Mouse (Mus musculus) embryonic facial prominence, embryonic 11.5 days (tissue): Measurements from ENCODE around the gene Gm10639. TPM values are rescaled to one million over a fixed set of nuclear protein-coding genes. Genes with fewer than 3 reads are reported as not detected.
"Not testable (repeated sequence)": the region's sequence is repeated elsewhere in the genome, so short reads cannot be mapped to it uniquely, and the experiment has no call there.

ENCODE experiments used
- ATAC-seq: fragments of 200-750 bp; cut with Nextera tagmentation; replicated peaks from 2 replicates; pipeline ENCODE4 v1.8.0; 2017; ENCODE audit warnings: low read depth; ENCODE audit not compliant: insufficient number of reproducible peaks, low FRiP score, low TSS enrichment
- DNase-seq: peaks from one replicate; pipeline ENCODE4 v3.0.0-alpha.2; 2015; ENCODE audit warnings: low spot score
- H3K27ac ChIP-seq: fragments of 300-500 bp; sonication (generic); replicated peaks from 2 replicates; pipeline ENCODE4 v1.5.1; 2014; ENCODE audit warnings: mild to moderate bottlenecking, low read depth, low read length, control low read depth
- H3K27me3 ChIP-seq: fragments of 300-500 bp; sonication (generic); 2 replicates; pipeline ENCODE4 v1.6.1; 2014; ENCODE audit warnings: mild to moderate bottlenecking, low read length, moderate library complexity, mixed read lengths; ENCODE audit not compliant: control insufficient read depth, insufficient read depth
- H3K36me3 ChIP-seq: fragments of 300-500 bp; sonication (generic); replicated peaks from 2 replicates; pipeline ENCODE4 v1.6.1; 2014; ENCODE audit warnings: low read depth, mild to moderate bottlenecking, low read length, moderate library complexity, mixed read lengths; ENCODE audit not compliant: control insufficient read depth, insufficient read depth
- H3K4me1 ChIP-seq: fragments of 300-500 bp; sonication (generic); 2 replicates; pipeline ENCODE4 v1.6.1; 2014; ENCODE audit warnings: low read length, mixed read lengths; ENCODE audit not compliant: control insufficient read depth, insufficient read depth
- H3K4me2 ChIP-seq: fragments of 300-500 bp; sonication (generic); 2 replicates; pipeline ENCODE4 v1.6.1; 2014; ENCODE audit warnings: low read depth, mild to moderate bottlenecking, control low read depth, low read length, moderate library complexity
- H3K4me3 ChIP-seq: fragments of 300-500 bp; sonication (generic); 2 replicates; pipeline ENCODE4 v1.5.1; 2014; ENCODE audit warnings: low read depth, low read length, control low read depth
- H3K9ac ChIP-seq: fragments of 300-500 bp; sonication (generic); replicated peaks from 2 replicates; pipeline ENCODE4 v1.6.1; 2014; ENCODE audit warnings: mild to moderate bottlenecking, control low read depth, low read length
- H3K9me3 ChIP-seq: fragments of 300-500 bp; sonication (generic); replicated peaks from 2 replicates; pipeline ENCODE4 v1.6.1; 2016; ENCODE audit warnings: mild to moderate bottlenecking, low read length, inconsistent platforms, mixed read lengths; ENCODE audit not compliant: control insufficient read depth
- WGBS: fragments of 180-500 bp; shearing (Covaris S2); extraction: QIAGEN DNeasy Blood & Tissue Kit; methylation state at CpG from one replicate; pipeline ENCODE4 v1.1.7; 2014; 5-methylcytosine and 5-hydroxymethylcytosine counted together
- polyA plus RNA-seq: library from polyadenylated mRNA; unstranded; fragments of >200 nt; fragmentation: Nextera tagmentation; extraction: Ambion mirVana; gene quantifications from 2 replicates; pipeline ENCODE4 v1.2.1, GENCODE M21; 2014

Gene Gm10639
- polyA plus RNA-seq, 1 experiment from 2014 or later: not detected

DNA sequence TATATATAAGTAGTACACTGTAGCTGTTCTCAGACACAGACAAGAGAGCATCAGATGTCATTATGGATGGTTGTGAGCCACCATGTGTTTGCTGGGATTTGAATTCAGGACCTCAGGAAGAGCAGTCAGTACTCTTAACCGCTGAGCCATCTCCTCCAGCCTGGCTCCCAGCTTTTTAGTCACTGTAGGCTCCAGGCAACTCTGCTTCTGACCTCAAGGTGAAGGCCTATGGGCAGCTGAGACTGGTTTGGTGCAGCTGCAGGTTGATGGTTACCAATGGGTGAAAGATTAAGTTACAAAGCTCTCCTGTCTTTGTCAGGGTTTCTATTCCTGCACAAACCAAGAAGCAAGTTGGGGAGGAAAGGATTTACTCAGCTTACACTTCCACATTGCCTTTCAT is 4.0 kb downstream of the Gm10639 start:
- WGBS: 80% methylated on average over 1 of the region's 1 CpGs

GRCm38 (mm10) chr9:78294781-78295180 is 5.1 kb downstream of the Gm10639 start:
- H3K36me3 ChIP-seq, ATAC-seq: not testable (repeated sequence)

More for the DNA sequence above, 4.0 kb downstream of the Gm10639 start:
- H3K9me3 ChIP-seq, ATAC-seq, H3K4me1 ChIP-seq, H3K27me3 ChIP-seq, H3K36me3 ChIP-seq, H3K9ac ChIP-seq, H3K4me2 ChIP-seq, DNase-seq, H3K4me3 ChIP-seq, H3K27ac ChIP-seq: not testable (repeated sequence)

DNA sequence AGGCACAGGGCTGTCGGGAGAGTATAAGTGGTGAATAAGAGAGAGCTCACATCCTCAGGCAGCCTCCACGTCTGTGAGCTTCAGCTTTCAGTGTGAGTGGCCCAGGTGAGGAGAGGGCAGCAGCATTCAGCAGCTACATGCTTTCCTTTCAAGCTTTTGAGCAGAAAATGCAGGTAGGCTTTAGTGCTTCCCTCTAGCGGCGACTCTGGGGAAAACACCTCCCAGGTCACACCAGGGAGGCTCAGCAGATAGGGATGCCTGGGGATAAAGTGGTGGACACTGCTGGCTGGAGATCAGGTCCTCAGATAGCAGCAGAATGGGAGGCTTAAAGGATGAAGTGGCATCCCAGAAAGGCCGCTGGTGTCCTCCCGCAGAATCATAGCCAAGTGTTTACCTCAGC is 6.4 kb downstream of the Gm10639 start:
- not testable (repeated sequence) for H3K4me1 ChIP-seq, H3K27me3 ChIP-seq, H3K27ac ChIP-seq, H3K36me3 ChIP-seq, H3K4me3 ChIP-seq, H3K9me3 ChIP-seq, H3K4me2 ChIP-seq, ATAC-seq, H3K9ac ChIP-seq
- 13% methylated on average over 6 of the region's 6 CpGs for WGBS
- DNase-seq: peak; percentile 74

More at GRCm38 (mm10) chr9:78294781-78295180, 5.1 kb downstream of the Gm10639 start:
- H3K4me3 ChIP-seq, H3K4me1 ChIP-seq, DNase-seq, H3K4me2 ChIP-seq, H3K9ac ChIP-seq, H3K27me3 ChIP-seq, H3K9me3 ChIP-seq, H3K27ac ChIP-seq: not testable (repeated sequence)
- WGBS: 76% methylated on average over 5 of the region's 7 CpGs

GRCm38 (mm10) chr9:78298232-78298631 is 8.5 kb downstream of the Gm10639 start:
- ATAC-seq: no peak
- DNase-seq: no peak
- no peak overlapping the region for H3K4me3 ChIP-seq
- H3K27ac ChIP-seq: no peak overlapping the region
- no peaks in the 10 kb centered on the region for H3K4me1 ChIP-seq
- no peak overlapping the region for H3K4me2 ChIP-seq
- no peaks in the 10 kb centered on the region for H3K27me3 ChIP-seq
- H3K9me3 ChIP-seq: no peaks in the 10 kb centered on the region
- 77% methylated on average over 1 of the region's 1 CpGs for WGBS
- no peaks in the 10 kb centered on the region for H3K36me3 ChIP-seq
- H3K9ac ChIP-seq: no peak overlapping the region

- H3K27me3 ChIP-seq, H3K9ac ChIP-seq, H3K4me1 ChIP-seq, H3K9me3 ChIP-seq, DNase-seq, H3K36me3 ChIP-seq, H3K4me3 ChIP-seq, H3K4me2 ChIP-seq, H3K27ac ChIP-seq, ATAC-seq: not testable (repeated sequence)
- 60% methylated on average over 1 of the region's 1 CpGs for WGBS
These were observed 9.4 kb downstream of the Gm10639 start for GRCm38 (mm10) chr9:78299143-78299542.

GRCm38 (mm10) chr9:78308122-78308521 is 18.4 kb downstream of the Gm10639 start:
- WGBS: 87% methylated on average over 3 of the region's 3 CpGs
- not testable (repeated sequence) for H3K9ac ChIP-seq, H3K9me3 ChIP-seq, DNase-seq, H3K27me3 ChIP-seq, ATAC-seq, H3K36me3 ChIP-seq, H3K4me1 ChIP-seq, H3K4me2 ChIP-seq, H3K4me3 ChIP-seq, H3K27ac ChIP-seq

- Histone ChIP-seq H3K4me1 (no peaks in the 10 kb centered on the region), H3K27ac (no peak within 1 kb of the TSS), H3K4me3 (no peak within 1 kb of the TSS), H3K36me3 (no peaks in the 10 kb centered on the region), H3K9ac (no peak within 1 kb of the TSS), H3K4me2 (no peak within 1 kb of the TSS), H3K9me3 (no peaks in the 10 kb centered on the region), H3K27me3 (no peaks in the 10 kb centered on the region)
- 81% methylated on average over 2 of the region's 2 CpGs for WGBS
- ATAC-seq: no peak
- no peak for DNase-seq
These were observed 25.0 kb downstream of the Gm10639 start, which contains the start of gene Omt2a for GRCm38 (mm10) chr9:78314696-78315095. Gene Omt2a, minus strand, starts transcription at chr9:78314796.

- DNase-seq: no peak
- WGBS: 34% methylated on average over 1 of the region's 1 CpGs
- Histone ChIP-seq H3K27me3 (no peaks in the 10 kb centered on the region), H3K9me3 (no peaks in the 10 kb centered on the region), H3K27ac (no peak overlapping the region), H3K4me3 (no peak overlapping the region), H3K4me2 (no peak overlapping the region), H3K9ac (no peak overlapping the region), H3K36me3 (no peaks in the 10 kb centered on the region), H3K4me1 (no peaks in the 10 kb centered on the region)
- ATAC-seq: no peak
These were observed 29.8 kb downstream of the Gm10639 start for GRCm38 (mm10) chr9:78319499-78319898.
